Mouse (Mus musculus): ENCODE measurements at regions not wholly inside any gene's neighbourhood (a gene's known extent, or its start where the extent isn't known, plus 50 kb on each side); places are given as distances from the start of the nearest gene placed in this dataset.
"Not testable (repeated sequence)": the region's sequence is repeated elsewhere in the genome, so short reads cannot be mapped to it uniquely, and the experiment has no call there.

DNA sequence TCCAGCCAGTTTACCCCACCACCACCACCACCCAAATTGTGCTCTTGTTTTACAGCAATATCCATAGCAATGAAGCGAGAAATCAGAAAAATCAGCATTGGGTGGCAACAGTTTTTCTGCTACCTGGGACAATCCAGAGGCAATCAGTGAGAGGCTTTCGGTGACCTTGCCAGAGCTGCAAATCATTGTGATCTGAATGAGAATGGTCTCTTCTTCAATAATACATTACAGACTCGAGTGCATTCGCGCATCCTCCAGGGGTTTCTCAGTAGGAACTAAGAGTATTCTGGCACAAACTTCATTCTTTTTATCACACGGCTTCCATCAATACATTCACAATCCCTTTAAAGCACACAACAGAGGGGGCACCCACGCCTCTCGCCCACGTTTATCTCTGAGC is 91.2 kb downstream of the Srek1 start:
- no peak for DNase-seq

DNA sequence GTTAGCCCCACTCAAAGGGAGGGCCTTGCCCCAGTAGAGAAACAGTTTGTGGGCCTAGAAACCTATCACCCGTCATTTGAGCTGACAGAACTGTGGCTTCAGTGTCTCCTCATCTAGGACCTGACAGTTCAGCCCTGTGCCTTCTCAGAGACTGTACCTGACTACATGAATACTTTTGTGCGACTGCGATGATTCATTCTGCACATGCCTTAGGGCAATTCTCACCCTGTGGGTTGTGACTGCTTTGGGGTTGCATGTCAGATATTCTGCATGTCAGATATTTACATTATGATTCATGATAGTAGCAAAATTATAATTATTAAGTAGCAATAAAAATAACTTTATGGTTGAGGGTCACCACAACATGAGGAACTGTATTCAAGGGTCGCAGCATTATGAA is 93.7 kb downstream of the Srek1 start:
- no peak for DNase-seq

DNA sequence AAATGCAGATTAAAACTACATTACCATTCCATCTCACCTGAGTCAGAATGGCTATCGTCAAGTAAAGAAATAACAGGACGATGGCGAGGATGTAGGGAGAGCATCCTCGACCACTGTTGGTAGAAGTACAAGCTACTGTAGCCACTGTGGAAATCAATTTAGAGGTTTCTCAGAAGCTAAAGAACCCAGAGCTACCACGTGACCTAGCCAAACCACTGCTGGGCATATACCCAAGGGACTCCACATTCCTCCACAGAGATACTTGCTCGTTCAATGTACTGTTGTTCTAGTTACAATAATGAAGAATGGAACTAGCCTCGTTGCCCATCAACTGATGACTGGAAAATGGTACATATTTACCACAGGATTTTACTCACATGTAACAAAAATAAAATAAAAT is 94.4 kb downstream of the Srek1 start:
- DNase-seq = no peak

DNA sequence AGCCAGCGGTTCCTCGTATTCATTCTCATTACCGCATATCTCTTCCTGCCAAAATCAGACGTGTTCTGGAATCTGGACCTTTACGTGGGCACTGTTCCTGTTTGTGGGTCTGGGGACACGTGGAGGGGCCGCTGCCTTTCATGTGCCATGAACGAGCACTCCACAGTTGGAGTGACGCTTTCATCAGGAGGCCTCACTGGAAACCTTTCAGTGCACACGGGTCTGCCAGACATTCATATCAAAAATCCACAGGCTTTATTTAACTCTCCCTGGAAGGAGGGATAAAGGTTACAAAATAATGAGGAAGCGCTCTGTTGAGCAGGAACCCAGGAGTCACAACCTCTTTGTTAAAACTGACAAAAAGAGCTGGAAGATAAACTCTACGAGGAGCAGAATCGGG is 97.6 kb downstream of the Srek1 start:
- no peak for DNase-seq

DNA sequence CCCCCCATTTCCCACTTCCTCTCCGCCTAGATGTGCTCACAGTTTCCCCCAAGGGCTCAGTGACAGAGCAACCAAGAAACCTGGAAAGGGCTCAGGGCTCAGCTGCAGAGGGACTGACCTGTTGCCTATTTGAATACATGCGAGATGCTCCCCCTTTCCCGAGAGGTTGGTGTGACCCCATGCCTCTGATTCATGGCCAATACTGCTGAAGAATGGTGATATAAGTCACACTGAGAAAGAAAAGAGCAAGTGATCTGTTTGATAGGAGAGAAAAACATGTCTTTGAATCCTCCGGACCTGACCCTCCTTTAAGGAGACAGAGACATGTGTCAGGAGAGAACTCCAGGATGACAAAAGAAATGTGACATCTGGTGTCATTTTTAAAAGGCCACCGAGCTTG is 98.2 kb downstream of the Srek1 start:
- DNase-seq = no peak

DNA sequence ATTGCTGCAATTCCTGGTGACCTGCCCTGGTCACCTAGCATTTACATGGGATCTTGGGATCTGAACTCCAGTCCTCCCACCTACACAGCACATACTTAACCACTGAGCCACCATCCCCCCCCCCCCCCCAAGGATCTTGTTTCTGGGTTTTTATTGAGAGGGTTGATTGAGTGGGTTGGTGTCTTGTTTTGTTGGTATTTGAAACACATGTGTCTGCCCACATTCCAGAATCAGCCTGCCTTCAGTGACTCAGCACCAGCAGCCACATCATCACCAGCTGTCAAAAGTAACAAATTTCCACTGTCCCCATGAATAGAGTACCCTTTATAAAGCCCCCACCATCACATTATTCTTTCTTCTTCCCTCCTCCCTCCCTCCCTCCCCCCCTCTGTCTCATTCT is 103.8 kb downstream of the Srek1 start:
- no peak for DNase-seq

DNA sequence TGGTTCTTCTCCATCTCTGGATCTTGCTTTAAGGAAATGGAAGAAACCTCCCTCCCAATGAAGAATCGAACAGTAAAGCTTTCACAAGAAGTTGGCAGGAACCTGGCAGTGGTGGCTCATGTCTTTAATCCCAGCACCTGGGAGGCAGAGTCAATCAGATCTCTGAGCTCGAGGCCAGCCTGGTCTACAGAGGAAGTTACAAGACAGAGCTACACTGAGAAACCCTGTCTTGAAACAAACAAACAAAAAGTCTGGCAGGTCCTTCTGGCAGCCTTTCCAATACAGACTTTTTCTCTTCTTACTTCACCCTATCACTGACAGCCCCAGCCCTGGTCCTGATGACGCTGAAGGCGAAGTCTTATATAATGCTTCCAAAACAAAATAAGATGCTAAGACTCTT is 104.6 kb downstream of the Srek1 start:
- no peak for DNase-seq

DNA sequence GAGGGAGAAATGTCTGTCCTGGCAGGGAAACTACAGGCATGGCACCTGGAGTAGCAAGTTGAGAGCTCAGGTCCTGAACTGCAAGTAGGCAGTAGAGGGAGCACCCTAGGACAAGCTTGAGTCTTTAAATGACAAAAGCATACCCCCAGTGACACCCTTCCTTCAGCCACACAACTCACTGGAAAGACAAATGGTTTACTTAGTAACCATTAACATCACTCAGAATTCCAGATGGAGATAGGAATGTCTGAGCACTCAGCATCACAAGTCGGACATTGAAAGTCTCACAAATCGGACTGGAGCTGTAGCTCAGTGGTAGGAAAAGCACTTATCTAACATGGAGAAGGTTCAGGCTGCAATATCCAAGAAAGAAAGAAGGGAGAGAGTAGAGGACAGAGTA is 106.7 kb downstream of the Srek1 start:
- no peak for DNase-seq

DNA sequence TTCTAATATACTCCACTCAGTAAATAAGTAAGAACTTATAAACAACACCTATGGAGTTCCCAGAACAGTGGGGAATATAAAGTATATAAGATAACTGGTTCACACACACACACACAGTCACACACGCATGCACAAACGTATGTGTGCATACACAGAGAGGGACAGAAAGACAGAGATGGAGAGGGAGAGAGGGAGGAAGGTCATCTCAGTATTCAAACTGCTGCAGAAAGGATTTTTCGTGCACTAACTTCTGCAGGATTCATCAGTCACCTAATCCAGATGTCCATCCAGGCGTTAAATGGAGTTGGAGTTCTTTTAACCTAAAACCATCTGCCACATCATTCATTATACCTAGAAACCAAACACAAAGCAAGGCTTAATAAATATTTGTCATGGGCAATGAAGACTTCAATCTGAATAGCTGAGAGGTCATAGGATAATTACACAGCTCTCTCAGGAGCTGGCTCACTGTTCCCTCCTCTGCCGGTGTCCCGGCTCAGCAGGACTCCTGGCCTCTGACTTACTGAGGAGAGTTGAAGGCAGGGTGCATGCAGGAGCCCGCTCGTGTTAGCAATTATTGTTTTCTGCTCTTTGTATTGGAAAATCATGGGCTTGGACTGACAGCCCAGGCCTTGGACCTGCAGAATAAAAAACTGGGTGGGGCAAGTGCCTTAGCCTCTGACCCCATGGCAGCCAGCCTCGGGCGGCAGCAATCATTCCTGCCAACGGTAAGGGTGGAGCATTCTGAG is 114.0 kb downstream of the Srek1 start:
- no peak for DNase-seq

DNA sequence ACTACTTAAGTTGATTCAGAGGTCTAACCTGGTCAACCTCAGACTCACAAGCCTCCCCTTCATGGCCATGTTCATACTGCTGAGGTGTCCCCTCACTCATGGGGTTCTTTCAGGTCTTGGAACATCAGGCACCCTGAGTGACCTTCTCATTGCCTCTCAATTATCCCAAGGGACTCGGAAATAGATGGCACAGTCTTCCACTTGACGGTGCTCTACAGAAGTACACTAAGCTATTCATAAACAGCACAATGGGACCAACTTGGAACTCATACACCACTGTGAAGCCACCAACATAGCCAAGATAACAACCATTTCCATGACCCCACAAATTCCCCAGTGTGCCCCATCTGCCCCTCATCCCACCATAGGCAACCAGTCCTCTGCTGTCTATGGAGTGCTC is 118.4 kb downstream of the Srek1 start:
- no peak for DNase-seq

DNA sequence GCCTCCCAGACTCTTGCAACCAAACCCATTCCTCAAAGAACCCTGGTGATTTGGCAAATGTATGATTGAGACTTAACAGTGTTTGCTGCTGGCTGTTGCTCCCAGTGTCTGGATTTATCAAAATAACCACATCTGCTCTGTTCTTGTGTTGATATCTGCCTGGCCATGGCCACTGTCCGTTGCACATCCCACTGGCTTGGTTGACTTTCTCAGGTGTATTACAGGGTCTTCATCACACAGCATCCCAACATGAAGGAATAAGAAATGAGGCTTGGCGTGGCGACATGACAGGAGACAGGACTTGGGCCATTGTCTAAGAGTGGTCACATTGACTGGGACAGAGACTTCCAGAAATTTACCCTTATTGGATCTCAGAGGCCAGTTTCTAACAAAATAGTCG is 121.2 kb downstream of the Srek1 start:
- DNase-seq = no peak

DNA sequence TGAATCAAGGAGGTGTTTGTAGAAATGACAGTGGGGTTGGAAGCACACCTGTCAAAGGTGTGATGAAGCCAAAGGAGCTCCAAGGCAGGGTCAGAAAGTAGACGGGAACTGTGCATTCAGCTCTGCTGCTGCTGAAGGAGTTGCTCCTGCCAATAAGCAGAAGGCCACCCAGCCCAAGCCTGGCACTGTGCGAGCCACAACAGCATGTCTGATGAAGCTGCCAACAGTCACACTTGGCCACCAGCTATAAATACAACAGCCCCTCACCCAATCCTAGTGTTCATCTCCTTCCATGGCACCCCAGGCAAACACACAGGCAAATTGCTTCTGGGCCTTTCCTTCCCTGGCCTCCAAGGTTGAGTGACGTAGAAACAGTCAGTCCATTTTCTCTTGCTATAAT is 125.0 kb downstream of the Srek1 start:
- DNase-seq = no peak

DNA sequence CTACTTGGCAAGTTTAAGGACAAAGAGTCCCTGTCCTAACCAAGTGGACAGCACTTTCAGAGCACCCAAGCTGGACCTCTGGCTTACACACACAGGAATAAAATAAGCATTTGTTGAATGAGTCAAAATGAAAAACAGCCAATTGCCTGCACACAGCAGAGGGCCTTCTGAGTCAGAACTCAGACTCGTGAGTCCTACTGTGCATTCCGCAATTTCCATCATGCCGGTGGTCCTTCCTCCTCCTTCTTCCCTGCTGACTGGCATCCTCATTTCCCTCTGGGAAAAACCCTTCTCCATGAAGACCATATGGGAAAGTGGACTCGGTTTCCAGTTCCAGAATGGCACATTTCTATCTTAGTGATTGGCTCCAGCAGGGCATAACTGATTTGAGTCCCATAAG is 126.4 kb downstream of the Srek1 start:
- DNase-seq = no peak

DNA sequence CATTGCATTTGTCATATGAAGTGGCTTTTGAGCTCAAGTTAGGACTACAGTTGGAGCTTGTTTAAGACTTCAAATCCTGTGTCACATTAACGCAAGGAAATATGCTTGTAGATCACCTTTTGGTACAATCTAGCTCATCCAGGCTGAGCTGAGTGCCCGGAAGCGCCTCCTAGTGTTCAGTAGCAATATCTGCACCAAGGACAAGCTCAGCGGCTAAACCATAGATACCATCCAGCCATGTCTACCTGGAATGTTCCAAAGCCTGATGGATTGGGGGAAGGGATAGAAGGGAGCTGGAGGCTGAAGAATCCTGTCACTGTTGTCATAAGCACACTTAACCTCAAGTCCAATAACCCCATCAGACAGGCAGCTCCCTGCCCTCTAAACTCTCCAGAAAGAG is 128.4 kb downstream of the Srek1 start:
- DNase-seq = peak in 1 of 2 experiments; percentile 41

DNA sequence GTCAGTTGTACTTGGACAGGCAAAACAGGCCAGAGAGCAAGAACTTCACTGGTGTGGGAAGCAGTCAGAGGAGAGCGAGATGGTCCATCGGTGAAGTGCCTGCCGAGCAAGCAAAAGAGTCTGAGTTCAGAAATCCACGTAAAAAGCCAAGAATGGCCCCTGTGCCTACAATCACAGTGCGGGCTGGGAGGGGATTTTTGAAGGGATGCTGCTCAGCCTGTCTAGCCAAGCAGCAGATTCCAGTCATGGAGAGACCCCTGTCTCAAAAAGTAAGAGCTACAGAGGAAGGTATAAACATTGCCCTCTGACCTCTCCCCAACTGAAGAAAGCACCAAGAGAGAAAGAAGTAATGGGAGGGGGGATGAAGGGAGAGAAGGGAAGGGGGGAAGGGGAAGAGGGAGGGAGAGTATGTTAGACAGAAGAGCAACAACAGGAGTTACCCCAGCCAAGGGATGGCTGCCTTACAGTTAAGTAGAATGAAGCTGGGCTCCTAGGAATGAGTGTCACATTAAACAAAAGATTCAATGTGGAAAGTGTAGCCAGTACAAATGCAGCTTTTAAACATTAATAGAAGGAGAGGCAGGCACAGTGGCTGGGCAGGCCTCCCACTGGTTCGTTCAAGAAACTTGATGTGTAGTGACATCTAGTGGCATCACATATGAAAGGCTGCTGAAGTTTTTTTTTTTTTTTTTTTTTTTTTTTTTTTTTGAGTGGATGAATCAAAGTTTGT is 130.2 kb downstream of the Srek1 start:
- peak; percentile 27 to 64 for DNase-seq

DNA sequence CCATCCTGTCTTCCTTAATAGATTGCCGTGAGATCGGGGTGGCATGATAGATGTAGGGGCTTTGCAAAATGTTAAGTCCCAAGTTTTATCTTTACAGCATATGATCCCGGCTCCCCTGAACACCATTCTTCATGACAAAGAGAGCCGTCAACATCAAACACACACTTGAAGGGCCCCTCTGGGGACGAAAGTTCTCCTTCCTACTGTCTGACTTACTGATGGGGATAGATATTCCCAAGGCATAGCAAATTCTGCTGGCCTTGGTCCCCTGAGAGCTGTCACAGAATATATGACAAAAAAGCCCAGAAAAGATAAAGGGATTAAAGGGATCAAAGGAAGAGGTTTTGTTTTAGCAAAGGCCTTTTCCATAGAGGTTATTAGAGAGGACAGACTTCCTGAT is 130.9 kb downstream of the Srek1 start:
- no peak for DNase-seq

DNA sequence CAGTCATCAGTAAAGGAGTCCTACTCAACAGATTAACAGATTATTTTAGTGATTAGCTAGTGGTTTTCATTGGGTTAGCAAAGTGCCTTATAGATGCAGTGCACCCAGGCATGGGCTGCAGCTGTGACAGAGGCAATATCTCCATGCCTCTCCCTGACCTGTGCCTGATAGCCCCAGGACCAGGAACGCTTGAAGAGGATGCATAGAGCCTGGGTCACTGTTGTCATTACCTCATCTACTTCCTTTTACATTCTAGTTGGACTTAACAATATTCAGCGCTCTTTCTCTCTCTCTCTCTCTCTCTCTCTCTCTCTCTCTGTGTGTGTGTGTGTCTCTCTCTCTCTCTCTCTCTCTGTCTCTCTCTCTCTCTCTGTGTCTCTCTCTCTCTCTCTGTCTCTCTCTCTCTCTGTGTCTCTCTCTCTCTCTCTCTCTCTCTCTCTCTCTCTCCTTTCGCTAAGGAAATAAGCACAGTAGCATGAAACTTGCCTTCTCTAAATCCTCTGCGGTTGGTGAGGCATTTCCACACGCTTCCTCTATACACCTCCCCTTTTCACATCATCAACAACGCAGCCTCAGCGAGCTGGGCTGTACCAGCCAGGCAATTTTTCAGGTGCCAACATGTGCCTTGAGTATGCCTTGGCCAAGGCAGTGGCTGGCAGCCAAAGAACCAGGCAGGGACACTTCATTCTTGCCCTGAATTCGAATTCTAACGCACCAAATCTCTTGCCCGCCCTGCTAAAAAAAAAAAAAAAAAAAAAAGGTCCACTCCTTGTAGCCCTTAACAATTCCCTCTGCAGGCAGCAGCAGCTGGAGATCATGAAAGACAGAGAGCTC is 131.6 kb downstream of the Srek1 start:
- DNase-seq = peak in 1 of 2 experiments; percentile 9

DNA sequence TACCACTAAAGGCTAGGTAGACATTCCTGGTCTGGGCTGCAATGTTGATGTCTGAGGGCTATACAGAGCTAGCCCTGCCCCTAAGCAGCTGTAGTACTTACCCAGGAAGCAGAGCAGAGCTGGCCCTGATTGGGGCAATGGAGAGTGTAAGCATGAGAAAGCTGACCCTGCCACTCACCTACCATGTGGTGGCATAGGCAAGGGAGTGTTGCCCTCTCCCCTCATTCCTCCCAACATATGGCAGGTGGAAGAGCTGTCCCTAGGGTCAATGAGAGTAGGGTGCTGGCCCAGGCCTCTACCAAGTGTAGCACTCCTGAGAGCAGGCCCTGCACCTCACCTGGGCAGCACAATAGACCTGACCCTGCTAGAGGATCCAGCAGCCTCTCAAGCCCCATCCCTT is 136.4 kb downstream of the Srek1 start:
- no peak for DNase-seq

DNA sequence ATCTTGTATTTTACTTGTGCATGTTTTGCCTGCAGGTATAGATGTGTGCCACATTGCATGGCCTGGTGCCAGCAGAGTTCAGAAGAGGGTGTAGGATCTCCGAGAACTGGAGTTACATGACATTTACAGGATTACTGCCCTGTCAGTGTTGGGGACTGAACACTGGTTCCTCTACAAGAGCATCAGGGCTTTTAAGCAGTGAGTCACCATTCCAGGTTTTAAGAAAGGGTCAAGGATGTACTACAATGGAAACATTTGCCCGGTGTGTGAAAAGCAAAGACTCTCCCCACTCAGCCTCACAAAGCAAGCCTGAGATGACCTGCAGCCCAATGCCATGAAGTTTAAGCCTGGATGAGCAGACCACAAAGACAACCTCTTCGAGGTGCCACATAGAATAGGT is 137.0 kb downstream of the Srek1 start:
- DNase-seq = no peak

DNA sequence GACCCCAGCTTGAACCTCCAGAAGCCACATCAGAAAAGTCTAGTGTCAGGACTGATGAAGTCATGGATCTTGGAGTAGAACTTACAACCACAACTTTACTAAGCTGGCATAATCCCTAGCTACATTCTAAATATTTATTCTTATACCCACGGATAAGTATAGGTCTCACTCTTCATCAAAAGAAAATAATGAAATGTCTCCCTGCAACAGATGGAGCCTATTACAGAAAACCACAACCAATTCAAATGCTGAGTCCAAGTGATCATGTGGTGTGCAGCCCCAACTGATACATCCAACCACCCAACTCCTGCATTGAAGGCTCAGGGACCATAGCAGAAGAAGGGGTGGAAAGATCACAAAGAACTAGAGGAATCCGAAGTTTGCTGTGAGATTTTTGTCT is 137.8 kb downstream of the Srek1 start:
- no peak for DNase-seq

DNA sequence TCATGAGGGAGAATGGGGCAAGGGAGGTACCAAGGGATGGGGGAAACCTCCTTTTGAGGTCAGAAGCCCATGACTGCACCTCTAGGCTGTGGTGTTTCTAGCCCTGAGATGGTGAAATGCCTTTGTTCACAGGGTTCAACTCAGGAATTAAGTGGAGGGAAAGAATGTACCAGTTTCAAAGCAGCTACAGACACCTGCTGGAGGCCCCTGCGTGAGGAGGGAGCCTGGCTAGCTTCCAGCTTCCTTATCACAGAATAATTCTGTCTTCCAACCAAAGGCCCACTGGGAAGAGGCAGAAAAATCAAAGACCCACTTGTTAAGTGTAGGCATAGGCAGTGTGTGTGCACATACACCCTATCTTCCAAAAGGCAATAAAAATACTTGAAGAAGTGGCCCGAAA is 150.6 kb downstream of the Srek1 start:
- DNase-seq = no peak

DNA sequence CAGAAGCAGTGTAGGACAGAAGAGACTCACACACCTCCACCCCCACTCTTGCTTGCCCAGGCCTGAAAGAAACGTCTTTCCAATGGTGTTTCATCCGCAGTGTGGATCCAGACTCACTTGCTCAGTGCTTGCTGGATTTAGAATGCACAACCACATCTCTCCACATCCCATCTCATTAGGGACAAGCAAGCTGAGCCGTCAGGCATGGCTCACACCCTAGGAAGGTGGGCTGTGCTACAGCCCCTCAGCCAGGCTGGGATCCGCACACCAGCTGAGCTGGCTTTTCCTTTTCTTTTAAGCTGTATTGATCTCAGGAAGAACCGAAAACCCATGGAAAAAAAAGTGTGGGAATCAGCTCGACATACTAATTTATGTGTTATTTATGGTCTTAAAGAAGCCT is 151.1 kb downstream of the Srek1 start:
- DNase-seq = no peak

DNA sequence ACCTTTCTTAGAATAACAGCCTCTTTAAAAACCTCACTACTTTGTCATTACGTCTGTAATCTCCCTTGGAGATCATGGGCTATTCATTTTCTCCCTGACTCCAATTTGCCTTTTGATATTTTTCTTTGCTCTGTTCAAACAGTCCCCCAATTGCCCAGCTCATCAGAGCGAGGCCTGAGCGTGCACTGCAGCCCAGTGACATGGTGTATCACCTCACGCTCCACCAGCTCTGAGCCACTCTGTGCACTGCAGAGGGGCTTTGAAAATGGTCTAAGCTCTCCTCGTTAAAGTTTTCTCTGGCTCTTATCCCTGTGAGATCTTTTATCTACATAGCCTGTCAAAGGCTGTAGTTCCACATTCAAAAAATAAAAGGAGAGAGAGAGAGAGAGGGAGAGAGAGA is 152.1 kb downstream of the Srek1 start:
- no peak for DNase-seq

DNA sequence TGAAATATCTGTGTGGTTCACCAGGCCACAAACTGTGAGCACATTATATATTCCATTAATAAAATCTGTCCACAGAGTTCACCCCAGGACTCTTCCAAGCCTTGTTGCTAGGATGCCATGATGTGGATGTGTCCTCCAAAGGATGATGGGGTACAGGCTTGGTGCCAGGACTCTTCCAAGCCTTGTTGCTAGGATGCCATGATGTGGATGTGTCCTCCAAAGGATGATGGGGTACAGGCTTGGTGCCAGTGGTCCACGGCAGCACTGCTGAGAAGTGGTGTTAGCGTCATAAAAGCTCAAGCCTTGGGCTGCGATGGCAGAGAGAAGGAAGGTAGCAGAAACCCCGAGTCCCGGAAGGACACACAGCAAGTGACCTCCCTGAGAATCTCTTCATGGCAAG is 153.4 kb downstream of the Srek1 start:
- not testable (repeated sequence) for DNase-seq
